In the genomic region with DNA sequence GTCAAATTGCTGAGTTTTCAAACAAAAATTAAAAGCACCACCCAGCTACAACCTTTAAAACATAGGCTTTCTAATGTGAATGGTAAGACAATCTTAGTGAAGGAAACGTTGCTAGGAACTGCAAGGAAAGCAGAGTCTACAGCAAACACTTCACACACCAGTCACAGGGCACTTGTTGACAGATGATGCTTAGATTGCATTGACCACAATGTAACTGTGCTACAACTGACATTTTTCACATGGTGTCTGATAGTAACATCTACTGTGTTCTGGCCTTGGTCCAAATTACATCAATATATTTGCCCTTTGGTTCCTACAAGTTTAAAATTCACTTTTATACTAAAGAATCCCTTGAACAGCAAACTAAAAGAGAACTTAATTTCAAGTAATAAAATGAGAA, we compare ENCODE assay signal across 26 mouse cellular contexts.
"Had no signal": no experiment of that assay in that cellular context is flagged by ENCODE, and none has a peak within 500 bp of the region (broad histone marks: within the 10 kb centered on the region; RNA-seq: fewer than 3 reads in every experiment).

No protein-coding gene starts in this region.

- H3K9me3 ChIP-seq: heart, embryonic 13.5 days; heart, embryonic 15.5 days; hindbrain, embryonic 13.5 days; hindbrain, embryonic 15.5 days; intestine, embryonic 15.5 days; limb, embryonic 10.5 days; limb, embryonic 12.5 days had no signal

- H3K36me3 ChIP-seq: heart, embryonic 13.5 days; heart, embryonic 15.5 days; hindbrain, embryonic 13.5 days; hindbrain, embryonic 15.5 days; intestine, embryonic 15.5 days; limb, embryonic 10.5 days; limb, embryonic 12.5 days had no signal

- H3K27me3 ChIP-seq: heart, embryonic 13.5 days; heart, embryonic 15.5 days; hindbrain, embryonic 13.5 days; hindbrain, embryonic 15.5 days; intestine, embryonic 15.5 days; limb, embryonic 12.5 days had no signal

- H3K9ac ChIP-seq: heart, embryonic 13.5 days; heart, embryonic 15.5 days; hindbrain, embryonic 13.5 days; hindbrain, embryonic 15.5 days; intestine, embryonic 15.5 days; limb, embryonic 12.5 days had no signal

- ATAC-seq: inflammation-experienced regulatory T-cells, adult 6 months; intestine, embryonic 15.5 days; intestine, postnatal 0 days had no signal

- H3K4me2 ChIP-seq: heart, embryonic 11.5 days; heart, embryonic 13.5 days; heart, embryonic 15.5 days; hindbrain, embryonic 13.5 days; hindbrain, embryonic 15.5 days; intestine, embryonic 15.5 days; limb, embryonic 12.5 days; liver, embryonic 11.5 days had no signal

- H3K4me3 ChIP-seq: gastrocnemius, adult 2 months; heart, adult 2 months; heart, embryonic 13.5 days; heart, embryonic 15.5 days; hindbrain, embryonic 13.5 days; hindbrain, embryonic 15.5 days; intestine, embryonic 15.5 days; layer of hippocampus, adult 2 months; left cerebral cortex, adult 2 months; limb, embryonic 10.5 days; limb, embryonic 12.5 days had no signal

- DNase-seq: gastrocnemius, adult 2 months; gastrocnemius, postnatal 10 days; gastrocnemius, postnatal 25 days; heart, adult 11 months; heart, adult 2 months; heart, postnatal 14 days; heart, postnatal 36 days; kidney, adult 18-20 months; kidney, adult 8-10 months; kidney, postnatal 10 days; kidney, postnatal 25 days; kidney, postnatal 4 days; liver had no signal

- H3K4me1 ChIP-seq: heart, embryonic 13.5 days; heart, embryonic 15.5 days; hindbrain, embryonic 13.5 days; hindbrain, embryonic 15.5 days; intestine, embryonic 15.5 days; limb, embryonic 10.5 days; limb, embryonic 12.5 days had no signal

- H3K27ac ChIP-seq: gastrocnemius, adult 2 months; heart, adult 2 months; heart, embryonic 13.5 days; heart, embryonic 15.5 days; hindbrain, embryonic 13.5 days; hindbrain, embryonic 15.5 days; intestine, embryonic 15.5 days; layer of hippocampus, adult 2 months; left cerebral cortex, adult 2 months; limb, embryonic 10.5 days; limb, embryonic 12.5 days had no signal
